Mouse (Mus musculus) forebrain, postnatal 0 days (tissue): ENCODE measurements around the gene Slc15a3. TPM values are rescaled to one million over a fixed set of nuclear protein-coding genes. Genes with fewer than 3 reads are reported as not detected.

Experiments
- ATAC-seq: fragments of 200-750 bp; cut with Nextera tagmentation; 2 replicates; pipeline ENCODE4 v1.8.0; 2017; ENCODE audit warnings: mild to moderate bottlenecking, moderate library complexity
- DNase-seq: peaks from one replicate; pipeline ENCODE4 v3.0.0-alpha.2; 2015
- H3K27ac ChIP-seq: fragments of 300-500 bp; sonication (generic); 2 replicates; pipeline ENCODE4 v1.5.1; 2014; ENCODE audit warnings: low read depth, mild to moderate bottlenecking, antibody characterized with exemption, low read length, moderate library complexity, mixed read lengths
- H3K27me3 ChIP-seq: fragments of 300-500 bp; sonication (generic); 2 replicates; pipeline ENCODE4 v1.6.1; 2014; ENCODE audit warnings: mild to moderate bottlenecking, low read length, mixed read lengths; ENCODE audit not compliant: insufficient read depth
- H3K36me3 ChIP-seq: fragments of 300-500 bp; sonication (generic); 2 replicates; pipeline ENCODE4 v1.6.1; 2014; ENCODE audit warnings: mild to moderate bottlenecking, moderate library complexity; ENCODE audit not compliant: insufficient read depth
- H3K4me1 ChIP-seq: fragments of 300-500 bp; sonication (generic); 2 replicates; pipeline ENCODE4 v1.6.1; 2014; ENCODE audit warnings: antibody characterized with exemption; ENCODE audit not compliant: insufficient read depth
- H3K4me2 ChIP-seq: fragments of 300-500 bp; sonication (generic); 2 replicates; pipeline ENCODE4 v1.6.1; 2014; ENCODE audit warnings: low read depth, mild to moderate bottlenecking, moderate library complexity
- H3K4me3 ChIP-seq: fragments of 300-500 bp; sonication (generic); 2 replicates; pipeline ENCODE4 v1.5.1; 2014; ENCODE audit warnings: low read depth, low read length, mixed read lengths
- H3K9ac ChIP-seq: fragments of 300-500 bp; sonication (generic); 2 replicates; pipeline ENCODE4 v1.6.1; 2014; ENCODE audit warnings: mild to moderate bottlenecking
- H3K9me3 ChIP-seq: fragments of 300-500 bp; sonication (generic); 2 replicates; pipeline ENCODE4 v1.6.1; 2016; ENCODE audit warnings: low read length
- CTCF ChIP-seq: sonication (generic); IDR thresholded peaks from 2 replicates; pipeline ENCODE4 v1.5.1; 2016; ENCODE audit warnings: antibody characterized with exemption, control low read depth, low read depth
- WGBS: fragments of 180-500 bp; shearing (Covaris S2); extraction: QIAGEN DNeasy Blood & Tissue Kit; methylation state at CpG from one replicate; pipeline ENCODE4 v1.1.7; 2014; 5-methylcytosine and 5-hydroxymethylcytosine counted together
- polyA plus RNA-seq: library from polyadenylated mRNA; unstranded; fragments of >200 nt; fragmentation: Nextera tagmentation; extraction: Ambion mirVana; gene quantifications from 2 replicates; pipeline ENCODE4 v1.2.1, GENCODE M21; 2015
- total RNA-seq: library from RNA; depleted of rRNA; stranded (reverse); fragments of >200 nt; gene quantifications from 2 replicates; pipeline ENCODE4 v1.2.3, GENCODE M21; 2014; rRNA removed

Gene Slc15a3
- total RNA-seq (0.62 and 0.90 TPM in 2 replicates), polyA plus RNA-seq (0.26 and 0.42 TPM in 2 replicates)

GRCm38 (mm10) chr19:10839010-10839892, at the start of gene Slc15a3:
TSS of gene Slc15a3 (plus strand) at chr19:10839727.
- no peak within 1 kb of the TSS for H3K27ac ChIP-seq
- TF ChIP-seq CTCF, result no peak
- no peaks in the 10 kb centered on the region for H3K27me3 ChIP-seq
- ATAC-seq (no peak), DNase-seq (no peak)
- no peak within 1 kb of the TSS for H3K9ac ChIP-seq
- no peaks in the 10 kb centered on the region for H3K9me3 ChIP-seq
- 84% methylated on average over 15 of the region's 15 CpGs for WGBS
- H3K4me3 ChIP-seq, result no peak within 1 kb of the TSS
- H3K36me3 ChIP-seq, result no peaks in the 10 kb centered on the region
- no peaks in the 10 kb centered on the region for H3K4me1 ChIP-seq
- no peak within 1 kb of the TSS for H3K4me2 ChIP-seq

- WGBS, result 72% methylated on average over 9 of the region's 9 CpGs
- no peak overlapping the region for H3K4me2 ChIP-seq
- no peak for TF ChIP-seq CTCF
- H3K4me3 ChIP-seq, result no peak overlapping the region
- no peak overlapping the region for H3K9ac ChIP-seq
- H3K27me3 ChIP-seq, result no peaks in the 10 kb centered on the region
- 0 out of 2 replicates have a peak, but pooled peaks cover 2% of the 10 kb centered on the region for H3K4me1 ChIP-seq
- DNase-seq (no peak), ATAC-seq (no peak)
- H3K27ac ChIP-seq, result no peak overlapping the region
- H3K9me3 ChIP-seq, result no peaks in the 10 kb centered on the region
- no peaks in the 10 kb centered on the region for H3K36me3 ChIP-seq
These were observed 49.2 kb upstream of the Slc15a3 start for GRCm38 (mm10) chr19:10790323-10790722.

- Histone ChIP-seq H3K27ac (no peak overlapping the region), H3K4me2 (no peak overlapping the region), H3K9me3 (no peaks in the 10 kb centered on the region), H3K36me3 (no peaks in the 10 kb centered on the region), H3K9ac (no peak overlapping the region), H3K27me3 (no peaks in the 10 kb centered on the region), H3K4me3 (no peak overlapping the region), H3K4me1 (0 out of 2 replicates have a peak, but pooled peaks cover 2% of the 10 kb centered on the region)
- 54% methylated on average over 3 of the region's 3 CpGs for WGBS
- ATAC-seq (no peak), DNase-seq (no peak)
- no peak for TF ChIP-seq CTCF
These were observed 46.5 kb upstream of the Slc15a3 start for GRCm38 (mm10) chr19:10793044-10793443.

GRCm38 (mm10) chr19:10794916-10795315, 44.6 kb upstream of the Slc15a3 start:
- ATAC-seq (0 out of 2 replicates have a peak, but pooled peaks have one; percentile 17), DNase-seq (no peak)
- Histone ChIP-seq H3K27me3 (no peaks in the 10 kb centered on the region), H3K4me3 (no peak overlapping the region), H3K4me2 (no peak overlapping the region), H3K27ac (no peak overlapping the region), H3K4me1 (0 out of 2 replicates have a peak, but pooled peaks cover 2% of the 10 kb centered on the region), H3K9ac (no peak overlapping the region), H3K36me3 (no peaks in the 10 kb centered on the region), H3K9me3 (no peaks in the 10 kb centered on the region)
- TF ChIP-seq CTCF, result no peak
- WGBS, result 48% methylated on average over 1 of the region's 1 CpGs

- Histone ChIP-seq H3K36me3 (no peaks in the 10 kb centered on the region), H3K4me1 (peaks cover 10% of the 10 kb centered on the region; the same call in 1 of the 2 replicates), H3K9me3 (no peaks in the 10 kb centered on the region), H3K27me3 (no peaks in the 10 kb centered on the region), H3K9ac (no peak overlapping the region), H3K4me2 (no peak overlapping the region), H3K27ac (no peak overlapping the region), H3K4me3 (no peak overlapping the region)
- no peak for TF ChIP-seq CTCF
- ATAC-seq (no peak), DNase-seq (no peak)
- WGBS, result 77% methylated on average over 10 of the region's 10 CpGs
These were observed 41.0 kb upstream of the Slc15a3 start for GRCm38 (mm10) chr19:10798576-10798975.

- Histone ChIP-seq H3K4me1 (peaks cover 10% of the 10 kb centered on the region; the same call in 1 of the 2 replicates), H3K9ac (no peak overlapping the region), H3K27ac (no peak overlapping the region), H3K4me3 (no peak overlapping the region), H3K27me3 (no peaks in the 10 kb centered on the region), H3K36me3 (no peaks in the 10 kb centered on the region), H3K4me2 (no peak overlapping the region), H3K9me3 (no peaks in the 10 kb centered on the region)
- no peak for TF ChIP-seq CTCF
- no peak for ATAC-seq
- no peak for DNase-seq
- WGBS, result 94% methylated on average over 17 of the region's 17 CpGs
These were observed 40.4 kb upstream of the Slc15a3 start for GRCm38 (mm10) chr19:10799155-10799554.

GRCm38 (mm10) chr19:10801070-10801469, 38.5 kb upstream of the Slc15a3 start:
- ATAC-seq (peak; percentile 96), DNase-seq (peak; percentile 83)
- Histone ChIP-seq H3K27me3 (no peaks in the 10 kb centered on the region), H3K4me2 (no peak overlapping the region), H3K4me3 (no peak overlapping the region), H3K27ac (peak overlapping the region; percentile 83), H3K9me3 (no peaks in the 10 kb centered on the region), H3K36me3 (no peaks in the 10 kb centered on the region), H3K4me1 (peaks cover 7% of the 10 kb centered on the region; the same call in 1 of the 2 replicates), H3K9ac (peak overlapping the region; percentile 6; the same call in 1 of the 2 replicates)
- no peak for TF ChIP-seq CTCF
- WGBS, result 32% methylated on average over 6 of the region's 6 CpGs
